Mouse (Mus musculus): Measurements from ENCODE around the gene C1ra.

GRCm38 (mm10) chr6:124552766-124553165 lies 40.6 kb downstream of the C1ra start:
- TF ChIP-seq POLR2A (IDR thresholded peaks at IDR 0.05; ENCODE audit: extremely low read depth, insufficient read depth, low read length): no peak
- no peak for TF ChIP-seq CTCF (IDR thresholded peaks at IDR 0.05; ENCODE audit: extremely low read depth, insufficient read depth, low read length)
